Mouse (Mus musculus) heart, embryonic 12.5 days (tissue): ENCODE results near the gene Sarnp. TPM values are rescaled to one million over a fixed set of nuclear protein-coding genes. Genes with fewer than 3 reads are reported as not detected.
A peak's percentile ranks its signal among the peaks of the same experiment; 100 is the strongest.

Source experiments
- ATAC-seq: fragments of 200-750 bp; cut with Nextera tagmentation; 2 replicates; pipeline ENCODE4 v1.8.0; 2017; ENCODE audit warnings: moderate TSS enrichment, moderate library complexity; ENCODE audit not compliant: insufficient number of reproducible peaks, low FRiP score
- H3K27ac ChIP-seq: fragments of 300-500 bp; sonication (generic); 2 replicates; pipeline ENCODE4 v1.5.1; 2016; ENCODE audit warnings: mild to moderate bottlenecking, moderate library complexity; ENCODE audit not compliant: poor library complexity, severe bottlenecking
- H3K27me3 ChIP-seq: fragments of 300-500 bp; sonication (generic); replicated peaks from 2 replicates; pipeline ENCODE4 v1.6.1; 2016; ENCODE audit warnings: mild to moderate bottlenecking, moderate library complexity
- H3K36me3 ChIP-seq: fragments of 300-500 bp; sonication (generic); 2 replicates; pipeline ENCODE4 v1.6.1; 2016; ENCODE audit warnings: mild to moderate bottlenecking, moderate library complexity
- H3K4me1 ChIP-seq: fragments of 300-500 bp; sonication (generic); replicated peaks from 2 replicates; pipeline ENCODE4 v1.6.1; 2016; ENCODE audit warnings: mild to moderate bottlenecking
- H3K4me2 ChIP-seq: fragments of 300-500 bp; sonication (generic); 2 replicates; pipeline ENCODE4 v1.6.1; 2016; ENCODE audit warnings: mild to moderate bottlenecking, moderate library complexity
- H3K4me3 ChIP-seq: fragments of 300-500 bp; sonication (generic); 2 replicates; pipeline ENCODE4 v1.5.1; 2016; ENCODE audit warnings: mild to moderate bottlenecking
- H3K9ac ChIP-seq: fragments of 300-500 bp; sonication (generic); 2 replicates; pipeline ENCODE4 v1.6.1; 2016; ENCODE audit warnings: mild to moderate bottlenecking, moderate library complexity
- H3K9me3 ChIP-seq: fragments of 300-500 bp; sonication (generic); replicated peaks from 2 replicates; pipeline ENCODE4 v1.6.1; 2016; ENCODE audit warnings: mild to moderate bottlenecking, moderate library complexity
- WGBS: fragments of 180-500 bp; shearing (Covaris S2); methylation state at CpG from one replicate; pipeline ENCODE4 v1.1.7; 2016; 5-methylcytosine and 5-hydroxymethylcytosine counted together
- polyA plus RNA-seq: library from polyadenylated mRNA; unstranded; fragments of >200 nt; fragmentation: Nextera tagmentation; extraction: Ambion mirVana; gene quantifications from 2 replicates; pipeline ENCODE4 v1.2.1, GENCODE M21; 2016

Sarnp gene
- polyA plus RNA-seq, 1 experiment from 2014 or later, result 171 TPM

- H3K4me1 ChIP-seq, result 0 out of 2 replicates have a peak, but pooled peaks cover 7% of the 10 kb centered on the region
- ATAC-seq, result no peak
- WGBS, result 71% methylated on average over 5 of the region's 5 CpGs
- no peaks in the 10 kb centered on the region for H3K9me3 ChIP-seq
- no peak overlapping the region for H3K4me3 ChIP-seq
- no peak overlapping the region for H3K9ac ChIP-seq
- H3K27ac ChIP-seq, result no peak overlapping the region
- no peak overlapping the region for H3K4me2 ChIP-seq
- no peaks in the 10 kb centered on the region for H3K36me3 ChIP-seq
- H3K27me3 ChIP-seq, result no peaks in the 10 kb centered on the region
Observed at GRCm38 (mm10) chr10:128904812-128905211, 87.7 kb downstream of the Sarnp start.

DNA sequence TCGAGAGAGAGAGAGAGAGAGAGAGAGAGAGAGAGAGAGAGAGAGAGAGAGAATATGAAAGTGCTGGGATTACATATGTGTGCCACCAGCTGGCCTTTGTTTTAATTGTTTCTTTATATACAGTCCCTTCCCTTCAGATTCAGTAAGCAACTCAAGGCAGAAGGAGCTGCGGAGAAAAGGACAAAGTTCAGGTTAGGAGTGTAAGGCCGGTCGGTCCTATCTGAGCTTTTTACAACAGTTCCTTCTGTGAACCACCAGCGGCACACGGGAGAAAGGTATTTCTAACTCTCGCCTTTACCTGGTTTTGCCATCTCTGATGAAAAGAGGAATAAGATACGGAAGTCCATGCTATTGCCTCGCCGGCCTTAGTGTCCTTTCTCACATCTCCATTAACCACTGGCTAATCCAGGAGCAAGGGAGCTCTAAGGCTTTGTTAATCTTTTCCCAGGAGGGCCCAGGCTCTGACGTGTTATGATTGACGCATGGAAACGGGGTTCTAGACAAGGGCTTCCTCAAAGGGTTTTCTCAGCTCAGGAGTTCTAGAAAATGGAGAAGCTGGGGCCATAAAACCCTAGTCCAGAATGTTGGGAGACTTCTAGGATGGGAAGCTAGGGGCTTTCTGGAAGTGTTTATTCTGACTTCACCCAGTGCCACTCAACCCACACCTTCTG, 91.8 kb downstream of the Sarnp start:
- no peak for ATAC-seq
- 63% methylated on average over 13 of the region's 13 CpGs for WGBS
- no peaks in the 10 kb centered on the region for H3K9me3 ChIP-seq

GRCm38 (mm10) chr10:128909567-128910028, 92.5 kb downstream of the Sarnp start:
- H3K36me3 ChIP-seq, result peaks cover 31% of the 10 kb centered on the region
- H3K9me3 ChIP-seq, result no peaks in the 10 kb centered on the region
- peak overlapping the region; percentile 89 for H3K4me3 ChIP-seq
- no peaks in the 10 kb centered on the region for H3K27me3 ChIP-seq
- peaks cover 36% of the 10 kb centered on the region for H3K4me1 ChIP-seq
- peak overlapping the region; percentile 97 for H3K9ac ChIP-seq
- peak overlapping the region; percentile 84 for H3K27ac ChIP-seq
- under 1% methylated on average over 35 of the region's 41 CpGs for WGBS
- ATAC-seq, result peak; percentile 92
- peak overlapping the region; percentile 73 for H3K4me2 ChIP-seq

More for the DNA sequence above, 91.8 kb downstream of the Sarnp start:
- H3K4me1 ChIP-seq, result peaks cover 36% of the 10 kb centered on the region
- H3K36me3 ChIP-seq, result peaks cover 24% of the 10 kb centered on the region
- peak overlapping the region; percentile 84 for H3K27ac ChIP-seq
- peak overlapping the region; percentile 89 for H3K4me3 ChIP-seq
- H3K9ac ChIP-seq, result peak overlapping the region; percentile 97
- peak overlapping the region; percentile 73 for H3K4me2 ChIP-seq
- no peaks in the 10 kb centered on the region for H3K27me3 ChIP-seq

GRCm38 (mm10) chr10:128910066-128910841, 93.1 kb downstream of the Sarnp start:
- Histone ChIP-seq H3K4me1 (peaks cover 36% of the 10 kb centered on the region), H3K36me3 (peaks cover 38% of the 10 kb centered on the region), H3K9me3 (no peaks in the 10 kb centered on the region), H3K4me3 (peak overlapping the region; percentile 89), H3K27ac (peak overlapping the region; percentile 84), H3K9ac (peak overlapping the region; percentile 97), H3K27me3 (no peaks in the 10 kb centered on the region), H3K4me2 (peak overlapping the region; percentile 73)
- 2% methylated on average over 51 of the region's 66 CpGs for WGBS
- ATAC-seq, result peak; percentile 29

- H3K9ac ChIP-seq, result 0 out of 2 replicates have a peak overlapping the region, but pooled peaks have one; percentile 97
- no peaks in the 10 kb centered on the region for H3K9me3 ChIP-seq
- H3K36me3 ChIP-seq, result peaks cover 46% of the 10 kb centered on the region
- H3K27ac ChIP-seq, result no peak overlapping the region
- H3K27me3 ChIP-seq, result no peaks in the 10 kb centered on the region
- peak overlapping the region; percentile 89 for H3K4me3 ChIP-seq
- H3K4me2 ChIP-seq, result peak overlapping the region; percentile 73
- WGBS, result 85% methylated on average over 6 of the region's 6 CpGs
- peaks cover 36% of the 10 kb centered on the region for H3K4me1 ChIP-seq
- no peak for ATAC-seq
Observed at GRCm38 (mm10) chr10:128911430-128911829, 94.3 kb downstream of the Sarnp start.

DNA sequence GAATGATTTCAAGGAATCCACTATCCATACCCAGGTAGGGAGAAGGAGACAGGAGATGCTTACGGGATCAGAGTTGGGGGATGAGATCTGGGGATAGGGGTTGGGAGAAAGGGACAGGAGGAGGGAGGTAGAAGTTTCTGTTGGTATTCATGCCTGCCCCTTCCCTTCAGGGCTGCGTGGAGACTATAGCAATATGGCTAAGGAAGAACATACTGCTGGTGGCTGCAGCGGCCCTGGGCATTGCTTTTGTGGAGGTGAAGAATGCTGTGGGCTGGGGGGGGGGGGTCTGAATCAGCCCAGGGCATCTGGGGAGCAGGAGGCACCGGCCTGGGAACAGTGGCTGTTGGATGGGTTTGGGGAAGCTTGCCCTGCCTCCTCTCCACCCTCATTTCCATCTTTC, 95.1 kb downstream of the Sarnp start:
- 77% methylated on average over 4 of the region's 4 CpGs for WGBS
- Histone ChIP-seq H3K9ac (no peak overlapping the region), H3K36me3 (peaks cover 54% of the 10 kb centered on the region), H3K4me1 (peaks cover 36% of the 10 kb centered on the region), H3K4me2 (no peak overlapping the region), H3K27me3 (no peaks in the 10 kb centered on the region), H3K27ac (no peak overlapping the region), H3K4me3 (no peak overlapping the region), H3K9me3 (no peaks in the 10 kb centered on the region)
- ATAC-seq, result no peak

DNA sequence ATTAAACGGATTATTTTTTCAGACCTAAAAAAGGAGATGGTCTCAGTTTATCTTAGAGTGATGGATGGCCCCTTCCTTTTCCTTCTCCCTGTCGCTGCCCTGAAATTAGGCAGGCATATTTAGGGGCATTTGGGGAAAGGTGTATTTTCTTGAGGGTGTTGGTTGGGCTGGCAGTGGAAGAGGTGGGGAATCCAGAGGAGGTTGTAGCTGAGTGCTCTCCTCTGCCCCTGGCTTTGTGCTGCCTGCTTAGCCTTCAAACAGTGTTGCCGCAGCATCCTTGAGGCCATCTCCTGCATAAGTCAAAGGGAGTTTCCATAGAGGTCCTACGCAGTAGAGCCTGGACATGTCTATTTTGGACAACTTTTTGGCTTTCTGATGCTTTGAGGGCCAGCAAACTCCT, 95.7 kb downstream of the Sarnp start:
- Histone ChIP-seq H3K9ac (no peak overlapping the region), H3K9me3 (no peaks in the 10 kb centered on the region), H3K4me3 (no peak overlapping the region), H3K27me3 (no peaks in the 10 kb centered on the region), H3K36me3 (peaks cover 59% of the 10 kb centered on the region), H3K27ac (0 out of 2 replicates have a peak overlapping the region, but pooled peaks have one; percentile 0), H3K4me1 (peaks cover 38% of the 10 kb centered on the region), H3K4me2 (no peak overlapping the region)
- WGBS, result 74% methylated on average over 4 of the region's 4 CpGs
- ATAC-seq, result no peak

- Histone ChIP-seq H3K27ac (0 out of 2 replicates have a peak overlapping the region, but pooled peaks have one; percentile 0), H3K27me3 (no peaks in the 10 kb centered on the region), H3K36me3 (peaks cover 64% of the 10 kb centered on the region), H3K9me3 (no peaks in the 10 kb centered on the region), H3K4me1 (peaks cover 39% of the 10 kb centered on the region), H3K9ac (no peak overlapping the region), H3K4me3 (no peak overlapping the region), H3K4me2 (no peak overlapping the region)
- ATAC-seq, result no peak
- WGBS, result 8% methylated on average over 5 of the region's 5 CpGs
Observed at GRCm38 (mm10) chr10:128913219-128913618, 96.1 kb downstream of the Sarnp start.

GRCm38 (mm10) chr10:128913696-128914095, 96.6 kb downstream of the Sarnp start:
- H3K9ac ChIP-seq, result no peak overlapping the region
- 86% methylated on average over 12 of the region's 12 CpGs for WGBS
- no peak for ATAC-seq
- peaks cover 39% of the 10 kb centered on the region for H3K4me1 ChIP-seq
- H3K4me3 ChIP-seq, result no peak overlapping the region
- peaks cover 66% of the 10 kb centered on the region for H3K36me3 ChIP-seq
- no peaks in the 10 kb centered on the region for H3K27me3 ChIP-seq
- no peak overlapping the region for H3K4me2 ChIP-seq
- H3K27ac ChIP-seq, result no peak overlapping the region
- no peaks in the 10 kb centered on the region for H3K9me3 ChIP-seq

GRCm38 (mm10) chr10:128915550-128915949, 98.4 kb downstream of the Sarnp start:
- Histone ChIP-seq H3K4me1 (peaks cover 41% of the 10 kb centered on the region), H3K9me3 (no peaks in the 10 kb centered on the region), H3K27me3 (no peaks in the 10 kb centered on the region), H3K27ac (no peak overlapping the region), H3K4me2 (no peak overlapping the region), H3K36me3 (peaks cover 66% of the 10 kb centered on the region), H3K9ac (no peak overlapping the region), H3K4me3 (no peak overlapping the region)
- 93% methylated on average over 2 of the region's 2 CpGs for WGBS
- no peak for ATAC-seq

- H3K27me3 ChIP-seq, result no peaks in the 10 kb centered on the region
- 86% methylated on average over 3 of the region's 3 CpGs for WGBS
- no peak overlapping the region for H3K27ac ChIP-seq
- no peak for ATAC-seq
- no peak overlapping the region for H3K9ac ChIP-seq
- H3K36me3 ChIP-seq, result peaks cover 61% of the 10 kb centered on the region
- no peaks in the 10 kb centered on the region for H3K9me3 ChIP-seq
- peaks cover 41% of the 10 kb centered on the region for H3K4me1 ChIP-seq
- no peak overlapping the region for H3K4me2 ChIP-seq
- no peak overlapping the region for H3K4me3 ChIP-seq
Observed at GRCm38 (mm10) chr10:128916665-128917064, 99.5 kb downstream of the Sarnp start.
